ENCODE assay signal across 25 mouse cellular contexts in the genomic region with DNA sequence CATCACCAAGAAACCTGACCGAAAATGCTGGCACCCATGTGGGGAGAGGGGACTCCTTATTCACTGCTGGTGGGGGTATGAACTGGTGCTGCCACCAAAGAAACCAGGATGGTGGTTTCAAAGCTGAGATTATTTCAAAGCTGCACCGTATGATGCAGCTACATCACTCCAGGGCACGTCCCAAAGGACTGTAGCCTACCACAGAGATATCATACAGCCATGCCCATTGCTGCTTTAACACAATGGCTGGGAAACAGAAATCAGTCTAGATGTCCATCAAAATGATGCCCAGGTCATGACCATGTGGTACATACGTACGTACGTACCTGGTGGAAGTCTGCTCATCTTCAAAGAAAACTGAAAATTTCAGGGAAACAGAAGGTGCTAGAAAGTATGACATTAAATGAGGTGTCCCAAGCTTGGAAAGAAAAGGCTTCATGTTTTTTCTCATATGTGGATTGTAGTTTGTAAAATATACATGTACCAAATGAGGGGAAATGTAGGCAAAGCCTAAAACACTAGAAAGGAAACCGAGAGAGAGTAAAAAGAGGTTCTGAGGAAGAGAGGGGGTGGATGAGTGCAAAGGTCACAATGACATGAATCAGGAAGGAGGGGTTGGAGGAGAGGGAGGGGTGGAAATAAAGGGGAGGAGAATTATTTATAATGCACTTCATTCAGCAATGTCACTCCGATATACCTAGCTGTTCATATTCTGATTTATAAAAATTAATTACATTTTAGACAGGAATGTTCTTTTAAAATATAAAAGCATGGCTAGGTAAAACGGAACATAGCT. TPM values are rescaled to one million over a fixed set of nuclear protein-coding genes. Genes with fewer than 3 reads are reported as not detected.
DNase-seq lines count a peak whose midpoint lies in the region; TF ChIP-seq lines count a peak whose summit lies in the region.
"Had no signal": no experiment of that assay in that cellular context is flagged by ENCODE, and none has a peak within 500 bp of the region (broad histone marks: within the 10 kb centered on the region; RNA-seq: fewer than 3 reads in every experiment).

No protein-coding gene starts in this region.

- no peaks in the 10 kb centered on the region for H3K27me3 ChIP-seq in spleen, adult 2 months (ENCODE audit: control insufficient read depth, insufficient read depth, low read length)
- H3K27me3 ChIP-seq in kidney, adult 2 months (replicated peaks; ENCODE audit: control insufficient read depth, insufficient read depth, low read length) = no peaks in the 10 kb centered on the region
- H3K27me3 ChIP-seq: embryonic facial prominence, embryonic 13.5 days; embryonic facial prominence, embryonic 15.5 days; forebrain, embryonic 12.5 days; Patski had no signal

- H3K4me1 ChIP-seq in spleen, adult 2 months (ENCODE audit: control insufficient read depth, insufficient read depth, insufficient read length) = peaks cover 34% of the 10 kb centered on the region
- peaks cover 8% of the 10 kb centered on the region; the same call in 1 of the 2 replicates for H3K4me1 ChIP-seq in kidney, adult 2 months (ENCODE audit: control insufficient read depth, insufficient read depth, low read length)
- H3K4me1 ChIP-seq: embryonic facial prominence, embryonic 13.5 days; embryonic facial prominence, embryonic 15.5 days; forebrain, embryonic 10.5 days; forebrain, embryonic 12.5 days had no signal

- 0 out of 2 replicates have a peak overlapping the region, but pooled peaks have one; percentile 3 for H3K27ac ChIP-seq in spleen, adult 2 months (ENCODE audit: insufficient read depth, low read length)
- H3K27ac ChIP-seq in kidney, adult 2 months (ENCODE audit: insufficient read depth, low read depth, low read length) = no peak overlapping the region
- H3K27ac ChIP-seq: embryonic facial prominence, embryonic 13.5 days; embryonic facial prominence, embryonic 15.5 days; forebrain, embryonic 10.5 days; forebrain, embryonic 12.5 days had no signal

- WGBS in spleen, adult 2 months = 68% methylated on average over 9 of the region's 9 CpGs
- WGBS in kidney, adult 2 months = 80% methylated on average over 9 of the region's 9 CpGs

- TF ChIP-seq CTCF in spleen, adult 2 months (IDR thresholded peaks at IDR 0.05; ENCODE audit: extremely low read depth, insufficient read depth, insufficient read length, insufficient replicate concordance) = no peak
- no peak for TF ChIP-seq CTCF in kidney, adult 2 months (conservative IDR thresholded peaks at IDR 0.05; ENCODE audit: insufficient read depth, insufficient read length, low read depth, low read length)

- no peak for TF ChIP-seq POLR2A in spleen, adult 2 months (IDR thresholded peaks at IDR 0.05; ENCODE audit: low read depth, low read length)
- no peak for TF ChIP-seq POLR2A in kidney, adult 2 months (IDR thresholded peaks at IDR 0.05; ENCODE audit: low read depth, low read length)

- H3K4me3 ChIP-seq in spleen, adult 2 months (ENCODE audit: extremely low read depth, insufficient read depth, insufficient read length) = no peak overlapping the region
- H3K4me3 ChIP-seq in kidney, adult 2 months (ENCODE audit: insufficient read depth, low read depth, low read length) = no peak overlapping the region
- H3K4me3 ChIP-seq: embryonic facial prominence, embryonic 13.5 days; embryonic facial prominence, embryonic 15.5 days; erythroblast, embryonic 14.5 days; forebrain, embryonic 10.5 days; forebrain, embryonic 12.5 days had no signal

- no peaks in the 10 kb centered on the region for H3K36me3 ChIP-seq in spleen, adult 2 months (ENCODE audit: control insufficient read depth, insufficient read depth, low read length)
- H3K36me3 ChIP-seq in kidney, adult 2 months (ENCODE audit: control insufficient read depth, insufficient read depth, low read length) = no peaks in the 10 kb centered on the region
- H3K36me3 ChIP-seq: embryonic facial prominence, embryonic 13.5 days; embryonic facial prominence, embryonic 15.5 days; forebrain, embryonic 10.5 days; forebrain, embryonic 12.5 days; G1E had no signal

- no peak for DNase-seq in spleen, adult 2 months (ENCODE audit: low read depth in 1 of 2, low spot score in 2 of 2)
- DNase-seq in spleen, postnatal 36 days (ENCODE audit: low spot score in 2 of 2) = no peak
- peak; percentile 59 for DNase-seq in CD4-positive helper T cell, adult 2 months (ENCODE audit: low read depth, low spot score)
- peak; percentile 76 for DNase-seq in induced T-regulatory cell, adult 2 months (ENCODE audit: low read depth)
- DNase-seq in right cerebral cortex, postnatal 25 days = no peak
- no peak for DNase-seq in kidney, adult 2 months
- DNase-seq in left cerebral cortex, postnatal 14 days (ENCODE audit: low spot score in 2 of 2) = no peak
- DNase-seq: adrenal gland, adult 8-10 months; adrenal gland, postnatal 14 days; adrenal gland, postnatal 36 days; B cell, adult 2 months; cerebellum, adult 11-12 months; cerebellum, adult 2 months; cerebellum, adult 9-11 months; cerebellum, postnatal 14 days; cerebellum, postnatal 36 days; embryo, embryonic 11 days had no signal

- intact Hi-C loops in left cerebral cortex, postnatal 14 days (cut with DNase I) = no loop called here

RNA-seq across cellular contexts. Expression of gene Grap, which starts 2.4 kb away (rescaled TPM):
- polyA plus RNA-seq in spleen, adult 2 months (2012; rRNA removed) = 85.6 and 97.1 TPM in 2 replicates
- polyA plus RNA-seq in kidney, adult 2 months (2012; rRNA removed) = 11.1 and 15.3 TPM in 2 replicates
- total RNA-seq in left cerebral cortex, postnatal 14 days (2021) = 1 to 10 TPM; 6.7 to 9.2 TPM

RNA-seq across cellular contexts. Expression of gene Fam83g, which starts 33.2 kb away (rescaled TPM):
- polyA plus RNA-seq in spleen, adult 2 months (2012; rRNA removed) = 1.3 and 2.0 TPM in 2 replicates
- 15.4 and 17.6 TPM in 2 replicates for polyA plus RNA-seq in kidney, adult 2 months (2012; rRNA removed)
- under 1 TPM in 1 of 2 experiments, not detected in 1; 0.09 TPM for total RNA-seq in left cerebral cortex, postnatal 14 days (2021)
- total RNA-seq: common myeloid progenitor, adult 5-6 weeks had no signal
- polyA plus RNA-seq: G1E, Patski had no signal

Comparison
In these comparisons a context has a peak if more than half of its experiments do, and no peak if none do; other contexts are left out.
1. DNase-seq: peak in CD4-positive helper T cell, adult 2 months (single experiment) and induced T-regulatory cell, adult 2 months (single experiment); none in spleen, adult 2 months (0 of 2), spleen, postnatal 36 days (0 of 2), right cerebral cortex, postnatal 25 days (single experiment), kidney, adult 2 months (single experiment) and left cerebral cortex, postnatal 14 days (0 of 2).